Mouse (Mus musculus): ENCODE measurements around the gene Gbp2.
"Not testable (repeated sequence)": the region's sequence is repeated elsewhere in the genome, so short reads cannot be mapped to it uniquely, and the experiment has no call there.

Gene Gbp2

DNA sequence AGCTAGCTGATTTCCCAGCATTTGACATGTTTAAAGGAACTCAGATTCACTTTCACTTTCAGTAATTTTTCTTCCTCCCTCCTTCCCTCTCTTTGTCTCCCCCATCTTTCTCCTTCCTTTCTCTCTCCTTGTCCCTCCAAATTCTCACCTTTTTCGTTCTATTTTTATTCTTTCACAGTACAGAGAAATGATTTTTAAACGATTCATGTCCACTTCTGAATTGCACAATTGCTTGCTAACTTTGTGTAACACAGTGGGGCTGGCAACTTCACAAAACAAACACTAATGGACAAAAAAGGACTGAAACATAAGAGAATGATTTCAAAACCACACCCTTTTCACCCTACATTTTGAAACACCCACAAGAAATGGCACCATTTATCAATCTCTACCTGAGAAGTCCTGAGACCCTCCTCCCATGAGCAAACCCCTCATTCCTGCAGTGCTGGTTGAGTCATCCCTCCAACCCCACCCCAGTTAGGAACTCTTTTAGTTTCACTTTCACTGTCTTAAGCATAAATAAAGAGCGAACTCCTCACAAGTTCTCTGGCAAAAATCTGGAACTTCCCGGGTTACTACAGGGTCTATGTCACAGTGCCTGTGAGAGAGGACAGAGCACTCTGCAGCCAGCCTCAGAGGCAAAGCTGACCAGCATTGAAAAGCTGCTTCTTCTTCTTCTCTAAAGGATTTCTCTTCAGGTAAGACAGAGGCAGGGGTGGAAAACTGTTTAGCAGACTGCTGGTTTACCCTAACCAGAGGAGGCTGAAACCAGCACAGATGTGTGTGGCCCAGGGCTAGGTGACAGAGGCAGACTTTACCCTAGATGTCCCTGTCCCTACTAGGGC, at the start of gene Gbp2:
Gene Gbp2 (plus strand): TSS at position 492 of the 845 bp plus-strand sequence.
- no peak for DNase-seq (ENCODE audit: low read depth, low spot score)

DNA sequence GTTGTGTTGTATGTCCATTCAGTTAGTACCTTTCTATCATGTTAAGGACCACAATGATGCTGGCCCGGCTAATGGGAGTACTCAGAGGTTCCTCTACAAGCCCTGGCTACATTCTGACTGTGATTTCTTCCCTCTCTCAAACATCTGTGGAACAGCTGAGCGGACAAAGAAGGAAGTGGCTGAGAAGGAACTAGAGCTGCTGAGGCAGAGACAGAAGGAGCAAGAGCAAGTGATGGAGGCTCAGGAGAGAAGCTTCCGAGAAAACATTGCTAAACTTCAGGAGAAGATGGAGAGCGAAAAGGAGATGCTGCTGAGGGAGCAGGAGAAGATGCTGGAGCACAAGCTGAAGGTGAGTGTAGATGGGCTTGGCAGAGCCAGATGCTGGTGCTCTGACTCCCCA, 49.7 kb upstream of the Gbp2 start:
- DNase-seq (ENCODE audit: low read depth, low spot score), result no peak

DNA sequence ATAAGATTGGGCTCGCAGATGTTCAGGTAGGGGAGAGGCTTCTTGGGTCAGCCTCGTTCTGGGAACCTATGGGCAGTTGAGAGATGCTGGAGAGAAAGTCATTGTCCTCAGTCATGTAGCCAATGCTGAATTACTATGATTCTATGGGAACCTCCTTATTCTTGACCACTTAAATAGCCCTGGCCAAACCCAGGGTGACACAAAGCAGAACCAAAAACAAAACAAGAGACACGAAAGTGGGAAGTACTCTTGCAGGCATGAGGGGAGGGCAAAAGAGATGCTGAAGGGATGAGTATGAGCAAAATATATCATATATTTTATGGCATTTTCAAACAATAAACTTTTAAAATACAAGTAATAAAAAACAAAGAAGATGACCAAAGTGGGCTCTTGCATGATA, 43.3 kb upstream of the Gbp2 start:
- DNase-seq (ENCODE audit: low read depth, low spot score), result no peak

DNA sequence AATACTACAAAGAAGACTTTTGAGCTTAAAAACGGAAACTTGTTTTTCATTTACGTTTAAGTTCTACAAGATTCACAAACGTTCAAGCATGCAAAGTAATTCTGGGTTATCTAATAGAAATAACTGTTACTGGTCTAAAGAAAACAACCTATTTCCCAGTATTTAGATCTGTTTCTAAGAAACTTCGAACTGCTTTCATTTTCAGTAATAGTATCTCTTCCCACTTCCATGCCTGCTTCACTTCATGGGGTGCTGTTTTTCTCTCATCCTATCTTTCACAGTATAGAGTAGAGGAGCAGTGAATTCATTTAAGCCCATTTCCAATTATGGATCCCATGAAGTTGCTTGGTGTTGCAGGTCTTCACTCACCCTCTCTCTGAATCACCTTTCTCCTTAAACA, 42.1 kb upstream of the Gbp2 start:
- DNase-seq (ENCODE audit: low read depth, low spot score), result no peak

DNA sequence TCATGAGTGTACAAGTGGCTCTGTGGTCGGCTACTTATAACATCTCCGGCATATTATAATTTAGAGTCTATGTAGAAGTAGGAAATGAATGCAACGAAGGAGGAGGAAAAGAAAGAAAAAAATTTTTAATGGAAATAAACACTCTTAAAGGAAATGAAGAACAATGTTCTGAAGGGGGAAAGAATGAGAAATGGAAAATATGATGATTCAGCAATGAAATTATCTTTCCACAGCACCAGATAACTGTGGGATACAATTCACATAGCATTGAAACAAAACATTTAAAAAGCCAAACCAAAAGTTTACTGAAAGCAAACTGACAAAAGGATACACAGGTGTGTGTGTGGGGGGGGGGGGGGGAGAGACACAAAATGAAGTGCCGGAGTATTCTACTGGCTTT, 37.3 kb upstream of the Gbp2 start:
- no peak for DNase-seq (ENCODE audit: low read depth, low spot score)

DNA sequence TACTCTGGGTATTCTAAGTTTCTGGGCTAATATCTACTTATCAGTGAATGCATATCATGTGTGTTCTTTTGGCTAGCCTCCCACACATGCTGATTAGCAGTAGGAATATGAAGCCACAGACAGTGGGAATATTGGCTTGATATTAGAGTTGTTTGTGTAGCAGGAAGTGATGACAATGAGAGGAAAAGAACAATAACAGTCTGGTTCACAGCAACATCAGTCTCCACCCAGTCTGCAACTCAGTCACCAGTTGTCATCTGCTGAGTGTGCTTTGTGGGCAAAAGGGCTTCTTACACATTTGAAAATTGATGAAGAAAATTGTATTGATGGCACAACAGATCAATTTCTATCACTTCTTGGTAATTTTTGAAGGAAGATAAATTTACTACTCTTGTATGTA, 33.0 kb upstream of the Gbp2 start:
- DNase-seq (ENCODE audit: low read depth, low spot score), result no peak

DNA sequence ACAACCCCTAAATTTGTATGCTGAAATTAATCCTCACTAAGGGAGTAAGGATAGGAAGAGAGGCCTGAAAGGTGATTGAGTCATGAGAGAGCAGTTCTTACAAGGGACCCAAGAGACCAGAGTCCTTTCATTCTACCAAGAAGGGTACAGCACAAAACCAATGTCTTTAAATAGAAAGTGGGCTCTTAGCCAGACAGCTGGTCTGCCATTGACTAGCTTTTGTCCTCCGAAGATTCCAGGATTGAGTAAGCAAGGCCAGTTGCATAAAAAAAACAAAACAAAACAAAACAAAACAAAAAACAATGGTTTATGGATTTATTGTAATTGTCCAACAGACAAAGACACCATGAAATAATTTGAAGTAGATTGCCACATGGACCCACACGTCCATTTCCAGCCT, 31.5 kb upstream of the Gbp2 start:
- no peak for DNase-seq (ENCODE audit: low read depth, low spot score)

DNA sequence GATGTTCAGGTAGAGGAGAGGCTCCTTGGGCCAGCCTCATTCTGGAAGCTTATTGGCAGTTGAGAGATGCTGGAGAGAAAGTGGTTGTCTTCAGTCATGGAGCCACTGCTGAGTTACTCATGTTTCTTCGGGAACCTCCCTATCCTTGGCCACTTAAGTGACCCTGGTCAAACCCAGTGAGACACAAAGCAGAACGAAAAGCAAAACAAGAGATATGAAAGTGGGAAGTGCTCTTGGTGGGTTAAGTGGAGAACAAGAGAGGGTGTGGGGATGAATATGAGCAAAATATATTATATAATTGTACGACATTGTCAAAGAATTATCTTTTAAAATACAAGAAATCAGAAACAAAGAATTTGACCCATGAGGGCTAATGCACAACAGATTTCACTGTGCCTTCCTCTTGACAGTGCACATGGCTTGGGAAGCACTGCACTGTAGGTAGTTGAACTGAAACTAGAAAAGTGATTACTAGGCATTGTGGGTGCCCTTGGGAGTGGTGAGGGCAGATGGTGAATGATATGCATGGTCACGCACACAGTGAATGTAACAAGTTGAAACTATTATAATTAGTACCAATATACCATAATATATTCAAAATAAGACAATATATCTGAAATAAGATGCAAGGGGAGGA, 29.9 kb upstream of the Gbp2 start:
- DNase-seq (ENCODE audit: low read depth, low spot score), result no peak

GRCm38 (mm10) chr3:142594547-142594946, 25.9 kb upstream of the Gbp2 start, which contains the start of gene Gbp2b:
Gene Gbp2b (plus strand): TSS chr3:142594847.
- no peak for DNase-seq (ENCODE audit: low read depth, low spot score)

DNA sequence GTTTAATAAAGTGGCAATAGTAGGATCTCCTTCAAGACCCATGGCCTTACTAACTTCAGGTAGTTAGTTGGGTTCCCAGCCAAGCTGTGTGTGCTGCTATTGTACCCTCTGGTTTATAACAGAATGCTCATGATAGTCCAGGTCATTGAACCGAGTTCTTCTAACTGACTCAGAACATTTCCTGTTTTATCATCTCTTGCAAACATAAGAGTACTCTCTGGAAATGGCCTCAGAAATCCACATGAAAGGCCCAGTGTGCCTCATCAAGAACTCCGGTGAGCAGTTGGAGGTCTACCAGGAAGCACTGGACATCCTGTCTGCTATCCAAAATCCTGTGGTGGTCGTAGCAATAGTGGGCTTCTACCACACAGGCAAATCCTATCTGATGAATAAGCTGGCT, 22.5 kb upstream of the Gbp2 start:
- no peak for DNase-seq (ENCODE audit: low read depth, low spot score)

- DNase-seq (ENCODE audit: low read depth, low spot score), result no peak
Observed at GRCm38 (mm10) chr3:142601675-142602074, 18.7 kb upstream of the Gbp2 start.

- DNase-seq (ENCODE audit: low read depth, low spot score), result no peak
Observed at GRCm38 (mm10) chr3:142618658-142619057, 1.7 kb upstream of the Gbp2 start.

DNA sequence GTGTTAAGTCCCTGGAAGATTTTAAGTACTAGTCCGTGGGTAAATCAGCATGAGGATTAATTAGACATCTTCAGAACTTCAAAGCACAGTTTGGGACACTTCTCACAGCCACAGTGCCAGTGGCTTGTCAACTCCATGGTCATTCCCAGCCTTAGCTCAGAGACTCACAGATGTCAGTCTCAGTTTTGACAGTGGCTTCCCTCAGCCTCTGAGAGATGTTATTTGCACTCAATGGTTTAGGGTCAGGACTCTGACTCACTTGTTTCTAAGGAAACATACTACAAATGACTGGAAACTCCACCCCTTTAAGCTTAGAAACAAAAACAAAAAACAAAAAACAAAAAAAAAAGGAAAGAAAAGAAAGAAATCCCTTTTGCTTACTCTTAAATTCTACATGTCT, 796 bp upstream of the Gbp2 start:
- DNase-seq (ENCODE audit: low read depth, low spot score), result no peak

DNA sequence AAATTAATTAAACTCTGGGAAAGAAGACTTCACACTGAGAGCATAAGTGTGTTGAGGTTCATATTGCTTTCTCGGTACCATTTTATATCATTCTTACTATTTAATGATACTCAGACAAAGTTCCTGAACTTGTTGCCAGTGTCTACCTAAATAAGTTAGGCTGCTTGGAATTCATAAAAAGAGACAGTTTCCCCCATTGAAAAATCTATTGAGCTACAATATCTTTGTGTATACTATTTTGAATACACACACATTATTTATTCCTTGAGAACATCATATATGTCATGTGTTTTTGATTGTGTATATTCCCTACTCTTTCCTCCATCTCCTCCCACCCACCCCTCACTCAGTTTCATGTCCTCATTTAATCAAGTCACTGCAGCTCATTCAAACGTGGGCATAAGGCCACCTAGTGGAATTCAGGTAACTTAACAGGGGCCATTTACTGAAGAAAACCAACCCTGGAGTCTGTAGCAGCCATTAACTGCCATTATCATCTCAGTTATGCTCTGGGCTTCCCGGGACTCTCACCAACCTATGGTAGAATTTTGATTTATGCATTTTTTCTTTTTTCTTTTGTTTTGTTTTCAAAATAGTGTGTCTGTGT, 657 bp downstream of the Gbp2 start:
- no peak for DNase-seq (ENCODE audit: low read depth, low spot score)

- no peak for DNase-seq (ENCODE audit: low read depth, low spot score)
Observed at GRCm38 (mm10) chr3:142630385-142630784, 10.0 kb downstream of the Gbp2 start.

GRCm38 (mm10) chr3:142640201-142640600, 19.8 kb downstream of the Gbp2 start:
- peak; percentile 70 for DNase-seq (ENCODE audit: low read depth, low spot score)

- not testable (repeated sequence) for DNase-seq (ENCODE audit: low read depth, low spot score)
Observed at GRCm38 (mm10) chr3:142645949-142646348, 25.5 kb downstream of the Gbp2 start.

DNA sequence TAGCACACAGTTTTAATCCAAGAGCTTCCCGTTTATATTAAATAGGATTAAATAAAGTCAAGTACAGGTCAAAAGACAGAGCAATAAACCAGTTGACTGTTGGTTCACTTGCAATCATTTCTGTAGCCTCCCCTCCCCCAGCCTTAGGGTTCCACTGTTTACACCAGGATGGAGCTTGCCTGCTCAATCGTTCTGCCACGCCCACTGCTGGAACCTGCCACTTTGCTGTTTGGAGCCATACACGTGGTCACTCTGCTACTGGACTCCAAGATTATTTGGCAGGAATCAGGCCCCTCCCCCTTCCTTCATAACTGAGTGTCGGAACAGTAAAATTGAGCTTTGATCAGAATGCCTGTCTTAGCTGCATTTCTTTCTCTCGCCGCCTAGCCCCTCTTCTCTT, 27.4 kb downstream of the Gbp2 start:
- DNase-seq (ENCODE audit: low read depth, low spot score), result not testable (repeated sequence)

DNA sequence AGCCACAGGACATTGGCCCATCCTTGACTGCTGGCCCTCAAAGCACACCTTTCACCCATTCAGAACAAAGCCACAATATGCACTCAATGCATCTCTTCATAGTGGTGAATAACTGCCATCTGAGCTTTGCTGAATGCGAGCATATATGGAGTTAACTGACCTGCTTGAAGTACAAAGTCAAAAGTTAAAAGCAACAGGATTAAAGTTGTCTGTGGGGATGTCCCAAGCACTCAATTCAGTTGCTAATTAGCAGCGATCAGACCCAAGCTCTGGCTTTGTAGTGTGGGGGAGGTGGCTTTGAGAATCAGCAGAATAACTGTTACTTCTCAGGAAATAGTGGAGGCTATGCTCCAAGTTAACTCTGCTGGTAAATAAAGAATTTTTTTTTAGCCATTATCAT, 29.8 kb downstream of the Gbp2 start:
- DNase-seq (ENCODE audit: low read depth, low spot score), result peak; percentile 70

- no peak for DNase-seq (ENCODE audit: low read depth, low spot score)
Observed at GRCm38 (mm10) chr3:142664723-142665122, 44.3 kb downstream of the Gbp2 start.

DNA sequence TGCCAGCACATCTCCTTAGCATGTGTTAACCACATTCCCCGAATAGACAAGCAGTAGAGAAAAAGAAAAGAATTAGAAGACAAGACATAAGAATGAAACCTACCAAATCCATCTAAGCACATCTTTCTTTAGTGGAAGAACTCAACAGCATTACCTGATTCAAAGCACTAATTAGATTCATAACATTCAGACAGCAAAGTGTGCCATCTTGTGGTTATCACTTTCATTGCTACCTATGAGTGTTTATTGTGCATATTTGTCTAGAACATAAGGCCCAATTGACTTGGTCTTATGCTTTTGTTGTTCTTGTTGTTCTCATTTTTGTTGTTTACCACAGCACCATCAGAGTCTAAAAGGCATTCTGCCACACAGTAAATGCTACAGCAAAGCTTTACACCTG, 54.2 kb downstream of the Gbp2 start:
- DNase-seq (ENCODE audit: low read depth, low spot score), result no peak

All from WW6 (cell line).